ENCODE assay signal across 13 mouse cellular contexts in genomic region chr13:44398613-44399369, GRCm38 (mm10).
DNase-seq lines count a peak whose midpoint lies in the region; ATAC-seq and TF ChIP-seq lines count a peak whose summit lies in the region.
"Had no signal": no experiment of that assay in that cellular context is flagged by ENCODE, and none has a peak within 500 bp of the region (broad histone marks: within the 10 kb centered on the region; RNA-seq: fewer than 3 reads in every experiment).

No protein-coding gene starts in this region.

- no peak overlapping the region for H3K4me3 ChIP-seq in hindbrain, embryonic 16.5 days (ENCODE audit: low read length)
- no peak overlapping the region for H3K4me3 ChIP-seq in hindbrain, embryonic 13.5 days
- H3K4me3 ChIP-seq in bone marrow, adult 2 months (replicated peaks; ENCODE audit: control insufficient read depth, low read depth, low read length): no peak overlapping the region
- H3K4me3 ChIP-seq in cerebellum, adult 2 months (replicated peaks; ENCODE audit: insufficient read depth, low read depth, low read length): no peak overlapping the region
- H3K4me3 ChIP-seq in forebrain, embryonic 16.5 days (replicated peaks; ENCODE audit: low read length): no peak overlapping the region
- H3K4me3 ChIP-seq: erythroblast, embryonic 14.5 days; kidney, embryonic 15.5 days; midbrain, embryonic 13.5 days had no signal

- H3K36me3 ChIP-seq in hindbrain, embryonic 16.5 days (ENCODE audit: control insufficient read depth, insufficient read depth, low read length): no peaks in the 10 kb centered on the region
- no peaks in the 10 kb centered on the region for H3K36me3 ChIP-seq in hindbrain, embryonic 13.5 days
- no peaks in the 10 kb centered on the region for H3K36me3 ChIP-seq in forebrain, embryonic 16.5 days (ENCODE audit: control insufficient read depth, insufficient read depth)
- H3K36me3 ChIP-seq: kidney, embryonic 15.5 days; midbrain, embryonic 13.5 days had no signal

- intact Hi-C loops in left cerebral cortex, postnatal 36 days (cut with DNase I): loop anchor here (5.0 kb wide), 1 partner anchor 326 kb away; no protein-coding TSS in a partner anchor

- whole genome bisulfite sequencing in hindbrain, embryonic 16.5 days: 79% methylated on average over 15 of the region's 15 CpGs
- 79% methylated on average over 15 of the region's 15 CpGs for WGBS in hindbrain, embryonic 13.5 days
- WGBS in bone marrow, adult 2 months: 71% methylated on average over 15 of the region's 15 CpGs
- WGBS in cerebellum, adult 2 months: 12% methylated on average over 15 of the region's 15 CpGs
- 67% methylated on average over 15 of the region's 15 CpGs for WGBS in forebrain, embryonic 16.5 days

- no peak for TF ChIP-seq POLR2A in bone marrow, adult 2 months (IDR thresholded peaks at IDR 0.05; ENCODE audit: borderline replicate concordance, control insufficient read depth, low read depth, low read length)
- no peak for TF ChIP-seq POLR2A in cerebellum, adult 2 months (IDR thresholded peaks at IDR 0.05; ENCODE audit: borderline replicate concordance, insufficient read depth, low read length)

- peak; percentile 93 to 99 for DNase-seq in cerebellum, adult 2 months
- peak; percentile 52 to 56 for DNase-seq in left cerebral cortex, postnatal 36 days (ENCODE audit: low spot score in 2 of 2)
- DNase-seq in retina, embryonic 14.5 days (ENCODE audit: low spot score): no peak
- DNase-seq in gastrocnemius, adult 18-20 months (ENCODE audit: low spot score): no peak
- DNase-seq: lung, embryonic 14.5 days; thymus, postnatal 14 days had no signal

- H3K9ac ChIP-seq in hindbrain, embryonic 16.5 days (ENCODE audit: low read depth, low read length): no peak overlapping the region
- no peak overlapping the region for H3K9ac ChIP-seq in hindbrain, embryonic 13.5 days
- H3K9ac ChIP-seq in forebrain, embryonic 16.5 days (replicated peaks; ENCODE audit: low read depth, low read length): no peak overlapping the region
- H3K9ac ChIP-seq: kidney, embryonic 15.5 days; lung, embryonic 14.5 days; midbrain, embryonic 13.5 days had no signal

- H3K4me2 ChIP-seq in hindbrain, embryonic 16.5 days (ENCODE audit: low read length): no peak overlapping the region
- no peak overlapping the region for H3K4me2 ChIP-seq in hindbrain, embryonic 13.5 days
- no peak overlapping the region for H3K4me2 ChIP-seq in forebrain, embryonic 16.5 days (ENCODE audit: low read length)
- H3K4me2 ChIP-seq: kidney, embryonic 15.5 days; lung, embryonic 14.5 days; midbrain, embryonic 13.5 days had no signal

- no peak for TF ChIP-seq CTCF in bone marrow, adult 2 months (IDR thresholded peaks at IDR 0.05; ENCODE audit: control insufficient read depth, insufficient read depth, low read length)
- TF ChIP-seq CTCF in cerebellum, adult 2 months (IDR thresholded peaks at IDR 0.05; ENCODE audit: borderline replicate concordance, insufficient read depth, low read depth, low read length): no peak; the same call in 1 of the 2 replicates

- ATAC-seq in hindbrain, embryonic 16.5 days: peak; percentile 40; the same call in 1 of the 2 replicates
- ATAC-seq in hindbrain, embryonic 13.5 days (ENCODE audit: low FRiP score): no peak
- no peak for ATAC-seq in forebrain, embryonic 16.5 days
- ATAC-seq: midbrain, embryonic 13.5 days had no signal

- H3K27me3 ChIP-seq in hindbrain, embryonic 16.5 days (replicated peaks; ENCODE audit: control insufficient read depth, insufficient read depth, low read length): no peaks in the 10 kb centered on the region
- no peaks in the 10 kb centered on the region for H3K27me3 ChIP-seq in hindbrain, embryonic 13.5 days
- H3K27me3 ChIP-seq in cerebellum, adult 2 months (ENCODE audit: control insufficient read depth, insufficient read depth, low read length): no peaks in the 10 kb centered on the region
- H3K27me3 ChIP-seq in forebrain, embryonic 16.5 days (replicated peaks; ENCODE audit: control insufficient read depth, insufficient read depth, low read length): no peaks in the 10 kb centered on the region
- H3K27me3 ChIP-seq: kidney, embryonic 15.5 days; midbrain, embryonic 13.5 days had no signal

- no peak overlapping the region for H3K27ac ChIP-seq in hindbrain, embryonic 16.5 days (ENCODE audit: low read depth, low read length)
- H3K27ac ChIP-seq in hindbrain, embryonic 13.5 days: no peak overlapping the region
- H3K27ac ChIP-seq in bone marrow, adult 2 months (ENCODE audit: control insufficient read depth, insufficient read depth, low read depth, low read length, poor library complexity): peak overlapping the region; percentile 33; the same call in 1 of the 2 replicates
- H3K27ac ChIP-seq in cerebellum, adult 2 months (ENCODE audit: insufficient read depth, low read length): peak overlapping the region; percentile 94
- no peak overlapping the region for H3K27ac ChIP-seq in forebrain, embryonic 16.5 days (ENCODE audit: low read length)
- H3K27ac ChIP-seq: kidney, embryonic 15.5 days; midbrain, embryonic 13.5 days had no signal

- no peaks in the 10 kb centered on the region for H3K4me1 ChIP-seq in hindbrain, embryonic 16.5 days (ENCODE audit: control insufficient read depth, insufficient read depth, low read depth, low read length)
- H3K4me1 ChIP-seq in hindbrain, embryonic 13.5 days (replicated peaks): peaks cover 5% of the 10 kb centered on the region; the same call in 1 of the 2 replicates
- H3K4me1 ChIP-seq in bone marrow, adult 2 months (ENCODE audit: control insufficient read depth, insufficient read depth, low read length): peaks cover 5% of the 10 kb centered on the region; the same call in 1 of the 2 replicates
- peaks cover 27% of the 10 kb centered on the region for H3K4me1 ChIP-seq in cerebellum, adult 2 months (ENCODE audit: control insufficient read depth, insufficient read depth, low read length)
- peaks cover 11% of the 10 kb centered on the region for H3K4me1 ChIP-seq in forebrain, embryonic 16.5 days (replicated peaks; ENCODE audit: control insufficient read depth, insufficient read depth, low read length)
- H3K4me1 ChIP-seq: midbrain, embryonic 13.5 days had no signal

- H3K9me3 ChIP-seq in hindbrain, embryonic 16.5 days (ENCODE audit: control insufficient read depth, low read length): no peaks in the 10 kb centered on the region
- H3K9me3 ChIP-seq in hindbrain, embryonic 13.5 days: no peaks in the 10 kb centered on the region
- H3K9me3 ChIP-seq in forebrain, embryonic 16.5 days (ENCODE audit: control insufficient read depth, low read length): no peaks in the 10 kb centered on the region
- H3K9me3 ChIP-seq: kidney, embryonic 15.5 days; midbrain, embryonic 13.5 days had no signal

Comparison
In these comparisons a context has a peak if more than half of its experiments do, and no peak if none do; other contexts are left out.
1. H3K27ac ChIP-seq: peak in bone marrow, adult 2 months (single experiment) and cerebellum, adult 2 months (single experiment); none in hindbrain, embryonic 16.5 days (single experiment), hindbrain, embryonic 13.5 days (single experiment) and forebrain, embryonic 16.5 days (single experiment).
2. DNase-seq: peak in cerebellum, adult 2 months (2 of 2) and left cerebral cortex, postnatal 36 days (2 of 2); none in retina, embryonic 14.5 days (single experiment) and gastrocnemius, adult 18-20 months (single experiment).